In genomic region chr2:181521491-181521890, GRCm38 (mm10) we compare ENCODE assay signal across 9 mouse cellular contexts. TPM values are rescaled to one million over a fixed set of nuclear protein-coding genes. Genes with fewer than 3 reads are reported as not detected.
DNase-seq lines count a peak whose midpoint lies in the region; ATAC-seq and TF ChIP-seq lines count a peak whose summit lies in the region.
"Had no signal": no experiment of that assay in that cellular context is flagged by ENCODE, and none has a peak within 500 bp of the region (broad histone marks: within the 10 kb centered on the region; RNA-seq: fewer than 3 reads in every experiment).

No protein-coding gene starts in this region.

- no peaks in the 10 kb centered on the region for H3K9me3 ChIP-seq in hindbrain, embryonic 14.5 days (ENCODE audit: control insufficient read depth, low read length)
- no peaks in the 10 kb centered on the region for H3K9me3 ChIP-seq in midbrain, embryonic 11.5 days (ENCODE audit: control insufficient read depth, low read length)

- no peak for DNase-seq in kidney, adult 2 months
- no peak for DNase-seq in kidney, postnatal 25 days
- no peak for DNase-seq in hindbrain, embryonic 14.5 days (ENCODE audit: low spot score)
- DNase-seq in midbrain, embryonic 11.5 days (ENCODE audit: low spot score, missing footprints), result peak; percentile 84
- DNase-seq in right cerebral cortex, postnatal 25 days, result no peak
- DNase-seq in cerebellum, adult 11-12 months, result no peak
- DNase-seq in gastrocnemius, adult 18-20 months (ENCODE audit: low spot score), result no peak
- DNase-seq: kidney, postnatal 36 days had no signal

- peak overlapping the region; percentile 87 for H3K4me3 ChIP-seq in kidney, adult 2 months (ENCODE audit: insufficient read depth, low read depth, low read length)
- H3K4me3 ChIP-seq in bone marrow macrophage, adult 2 months (ENCODE audit: insufficient read depth, low read length), result peak overlapping the region; percentile 98
- H3K4me3 ChIP-seq in hindbrain, embryonic 14.5 days (replicated peaks; ENCODE audit: low read length), result peak overlapping the region; percentile 95
- peak overlapping the region; percentile 87 for H3K4me3 ChIP-seq in midbrain, embryonic 11.5 days (ENCODE audit: low read depth, low read length)

- no peaks in the 10 kb centered on the region for H3K27me3 ChIP-seq in kidney, adult 2 months (replicated peaks; ENCODE audit: control insufficient read depth, insufficient read depth, low read length)
- H3K27me3 ChIP-seq in hindbrain, embryonic 14.5 days (ENCODE audit: control insufficient read depth, insufficient read depth, low read length), result no peaks in the 10 kb centered on the region
- no peaks in the 10 kb centered on the region for H3K27me3 ChIP-seq in midbrain, embryonic 11.5 days (ENCODE audit: control insufficient read depth, insufficient read depth, low read length)

- TF ChIP-seq POLR2A in kidney, adult 2 months (IDR thresholded peaks at IDR 0.05; ENCODE audit: low read depth, low read length), result no peak
- no peak for TF ChIP-seq POLR2A in bone marrow macrophage, adult 2 months (IDR thresholded peaks at IDR 0.05; ENCODE audit: borderline replicate concordance, low read depth, low read length)

- H3K9ac ChIP-seq in hindbrain, embryonic 14.5 days, result peak overlapping the region; percentile 97
- H3K9ac ChIP-seq in midbrain, embryonic 11.5 days (ENCODE audit: low read length), result peak overlapping the region; percentile 59

- no peak overlapping the region for H3K27ac ChIP-seq in kidney, adult 2 months (ENCODE audit: insufficient read depth, low read depth, low read length)
- no peak overlapping the region for H3K27ac ChIP-seq in bone marrow macrophage, adult 2 months (ENCODE audit: insufficient read depth, low read depth, low read length)
- H3K27ac ChIP-seq in hindbrain, embryonic 14.5 days, result no peak overlapping the region
- H3K27ac ChIP-seq in midbrain, embryonic 11.5 days (ENCODE audit: low read depth, low read length), result no peak overlapping the region

- TF ChIP-seq CTCF in kidney, adult 2 months (conservative IDR thresholded peaks at IDR 0.05; ENCODE audit: insufficient read depth, insufficient read length, low read depth, low read length), result no peak
- TF ChIP-seq CTCF in bone marrow macrophage, adult 2 months (IDR thresholded peaks at IDR 0.05; ENCODE audit: low read depth, low read length), result no peak; the same call in 1 of the 2 replicates

- no peak for ATAC-seq in hindbrain, embryonic 14.5 days (ENCODE audit: low FRiP score)
- ATAC-seq in midbrain, embryonic 11.5 days (ENCODE audit: low FRiP score), result no peak

- WGBS in kidney, adult 2 months, result 18% methylated on average over 10 of the region's 10 CpGs
- 61% methylated on average over 10 of the region's 10 CpGs for WGBS in hindbrain, embryonic 14.5 days
- 64% methylated on average over 10 of the region's 10 CpGs for WGBS in midbrain, embryonic 11.5 days

- H3K36me3 ChIP-seq in kidney, adult 2 months (ENCODE audit: control insufficient read depth, insufficient read depth, low read length), result no peaks in the 10 kb centered on the region
- H3K36me3 ChIP-seq in hindbrain, embryonic 14.5 days (replicated peaks; ENCODE audit: control insufficient read depth, insufficient read depth), result peaks cover 18% of the 10 kb centered on the region
- H3K36me3 ChIP-seq in midbrain, embryonic 11.5 days (ENCODE audit: control insufficient read depth, insufficient read depth, low read length), result no peaks in the 10 kb centered on the region

- H3K4me2 ChIP-seq in hindbrain, embryonic 14.5 days (replicated peaks), result peak overlapping the region; percentile 81
- H3K4me2 ChIP-seq in midbrain, embryonic 11.5 days, result peak overlapping the region; percentile 59

- peaks cover 22% of the 10 kb centered on the region for H3K4me1 ChIP-seq in kidney, adult 2 months (ENCODE audit: control insufficient read depth, insufficient read depth, low read length)
- H3K4me1 ChIP-seq in bone marrow macrophage, adult 2 months (ENCODE audit: control insufficient read depth, insufficient read depth, low read length), result peaks cover 24% of the 10 kb centered on the region
- H3K4me1 ChIP-seq in hindbrain, embryonic 14.5 days (replicated peaks; ENCODE audit: control insufficient read depth, insufficient read depth, low read length), result peaks cover 30% of the 10 kb centered on the region
- H3K4me1 ChIP-seq in midbrain, embryonic 11.5 days (ENCODE audit: control insufficient read depth, insufficient read depth, low read length), result peaks cover 15% of the 10 kb centered on the region

RNA-seq across cellular contexts. Expression of gene Dnajc5, which starts 1.2 kb away (rescaled TPM):
- 55.5 and 65.1 TPM in 2 replicates for polyA plus RNA-seq in kidney, adult 2 months (2012; rRNA removed)
- polyA plus RNA-seq in bone marrow macrophage, adult 2 months (2012; ENCODE audit: insufficient read depth, insufficient read length, missing spikeins), result 66.3 and 71.7 TPM in 2 replicates
- 234 and 264 TPM in 2 replicates for polyA plus RNA-seq in hindbrain, embryonic 14.5 days (2014; fragmentation: Nextera tagmentation; extraction: Ambion mirVana)
- polyA plus RNA-seq in midbrain, embryonic 11.5 days (2014; fragmentation: Nextera tagmentation; extraction: Ambion mirVana), result 93.6 and 102 TPM in 2 replicates
- 10 to 100 TPM; 42.2 to 47.7 TPM for total RNA-seq in gastrocnemius, adult 18-20 months (2021)

RNA-seq across cellular contexts. Expression of gene Tpd52l2, which starts 24.5 kb away (rescaled TPM):
- polyA plus RNA-seq in kidney, adult 2 months (2012; rRNA removed), result 35.2 and 41.5 TPM in 2 replicates
- 61.9 and 65.6 TPM in 2 replicates for polyA plus RNA-seq in bone marrow macrophage, adult 2 months (2012; ENCODE audit: insufficient read depth, insufficient read length, missing spikeins)
- 105 and 109 TPM in 2 replicates for polyA plus RNA-seq in hindbrain, embryonic 14.5 days (2014; fragmentation: Nextera tagmentation; extraction: Ambion mirVana)
- 146 and 149 TPM in 2 replicates for polyA plus RNA-seq in midbrain, embryonic 11.5 days (2014; fragmentation: Nextera tagmentation; extraction: Ambion mirVana)
- total RNA-seq in gastrocnemius, adult 18-20 months (2021), result 10 to 100 TPM; 48.9 to 51.1 TPM

RNA-seq across cellular contexts. Expression of gene Abhd16b, which starts 28.5 kb away (rescaled TPM):
- not detected in 2 replicates for polyA plus RNA-seq in kidney, adult 2 months (2012; rRNA removed)
- polyA plus RNA-seq in bone marrow macrophage, adult 2 months (2012; ENCODE audit: insufficient read depth, insufficient read length, missing spikeins), result not detected in 2 replicates
- polyA plus RNA-seq in hindbrain, embryonic 14.5 days (2014; fragmentation: Nextera tagmentation; extraction: Ambion mirVana), result not detected in 2 replicates
- 0.15 and 0.21 TPM in 2 replicates for polyA plus RNA-seq in midbrain, embryonic 11.5 days (2014; fragmentation: Nextera tagmentation; extraction: Ambion mirVana)
- total RNA-seq in gastrocnemius, adult 18-20 months (2021), result not detected
